Mouse (Mus musculus) CH12.LX (cell line): ENCODE measurements around the gene Arhgef6. TPM values are rescaled to one million over a fixed set of nuclear protein-coding genes. Genes with fewer than 3 reads are reported as not detected.

Source experiments
- DNase-seq: peaks from one replicate; pipeline ENCODE4 v3.0.0-alpha.2; 2013; ENCODE audit errors: extremely low read depth
- H3K27ac ChIP-seq: 2 replicates; pipeline ENCODE4 v1.5.1; 2012; ENCODE audit warnings: low read depth, mild to moderate bottlenecking, control low read depth, moderate library complexity; ENCODE audit not compliant: insufficient read depth
- H3K27me3 ChIP-seq: replicated peaks from 2 replicates; pipeline ENCODE3; 2012; ENCODE audit warnings: inconsistent platforms
- H3K36me3 ChIP-seq, 2 experiments: replicated peaks in 1 of 2; 2 replicates each; pipeline versions ENCODE3 to v1.6.1; 2012; ENCODE audit warnings: inconsistent platforms in 1 of 2, low read length in 1 of 2, mild to moderate bottlenecking in 1 of 2, mixed read lengths in 1 of 2, moderate library complexity in 1 of 2; ENCODE audit not compliant: control insufficient read depth in 1 of 2, insufficient read depth in 1 of 2
- H3K4me1 ChIP-seq, 2 experiments: 2 replicates each; pipeline ENCODE4 v1.6.1; 2012; ENCODE audit warnings: inconsistent platforms in 1 of 2, moderate library complexity in 1 of 2; ENCODE audit not compliant: insufficient read depth in 2 of 2, control insufficient read depth in 1 of 2
- H3K4me2 ChIP-seq: 2 replicates; pipeline ENCODE4 v1.6.1; 2012; ENCODE audit warnings: low read depth, mild to moderate bottlenecking, control low read depth; ENCODE audit not compliant: poor library complexity, insufficient read depth, severe bottlenecking
- H3K4me3 ChIP-seq, 3 experiments: fragments of 150-350 bp in 1 of 3; sonication (generic) in 1 of 3; replicated peaks in 1 of 3; 2 replicates each; pipeline versions ENCODE3 to v1.5.1; 2011 to 2012; ENCODE audit warnings: low read depth in 2 of 3, low read length in 2 of 3, mild to moderate bottlenecking in 2 of 3, moderate library complexity in 2 of 3, control low read depth in 1 of 3, improper control_type of control experiment in 1 of 3, inconsistent platforms in 1 of 3, mixed read lengths in 1 of 3; ENCODE audit not compliant: poor library complexity in 1 of 3
- H3K79me2 ChIP-seq: replicated peaks from 2 replicates; pipeline ENCODE4 v1.6.1; 2012; ENCODE audit warnings: mild to moderate bottlenecking, moderate library complexity; ENCODE audit not compliant: control insufficient read depth, poor library complexity, insufficient read depth, severe bottlenecking; ENCODE audit errors: extremely low read depth
- H3K9ac ChIP-seq: 2 replicates; pipeline ENCODE4 v1.6.1; 2012; ENCODE audit warnings: low read depth, mild to moderate bottlenecking, control low read depth, moderate library complexity; ENCODE audit not compliant: insufficient read depth
- H3K9me3 ChIP-seq: replicated peaks from 2 replicates; pipeline ENCODE3; 2012; ENCODE audit warnings: low read length, inconsistent platforms, mixed read lengths
- BHLHE40 ChIP-seq: IDR thresholded peaks from 2 replicates; pipeline ENCODE4 v1.6.1; 2011; ENCODE audit warnings: mild to moderate bottlenecking, low read depth, low read length, improper control_type of control experiment
- CHD1 ChIP-seq: IDR thresholded peaks from 2 replicates; pipeline ENCODE4 v1.6.1; 2012; ENCODE audit warnings: low read depth, low read length, improper control_type of control experiment, inconsistent platforms
- CHD2 ChIP-seq: IDR thresholded peaks from 2 replicates; pipeline ENCODE4 v1.6.1; 2011; ENCODE audit warnings: low read length, improper control_type of control experiment
- CTCF ChIP-seq, 2 experiments: IDR thresholded peaks in 1 of 2; conservative IDR thresholded peaks in 1 of 2; 2 replicates each; pipeline ENCODE4 v1.5.1; 2011 to 2012; ENCODE audit warnings: low read depth in 2 of 2, low read length in 2 of 2, improper control_type of control experiment in 1 of 2, inconsistent platforms in 1 of 2, mild to moderate bottlenecking in 1 of 2, moderate library complexity in 1 of 2
- ELF1 ChIP-seq: IDR thresholded peaks from 2 replicates; pipeline ENCODE4 v1.6.1; 2014; ENCODE audit warnings: low read depth, mild to moderate bottlenecking, inconsistent platforms, low read length, improper control_type of control experiment
- EP300 ChIP-seq: IDR thresholded peaks from 2 replicates; pipeline ENCODE4 v1.6.1; 2011; ENCODE audit warnings: low read length, improper control_type of control experiment
- GABPA ChIP-seq: IDR thresholded peaks from 2 replicates; pipeline ENCODE4 v1.6.1; 2012; ENCODE audit warnings: low read depth, low read length, improper control_type of control experiment, inconsistent platforms; ENCODE audit not compliant: insufficient replicate concordance
- HCFC1 ChIP-seq: IDR thresholded peaks from 2 replicates; pipeline ENCODE4 v1.6.1; 2012; ENCODE audit warnings: low read depth, mild to moderate bottlenecking, inconsistent platforms, low read length, improper control_type of control experiment
- IRF4 ChIP-seq: IDR thresholded peaks from 2 replicates; pipeline ENCODE4 v1.6.1; 2014; ENCODE audit warnings: low read depth, mild to moderate bottlenecking, inconsistent platforms, low read length, improper control_type of control experiment
- JUN ChIP-seq: IDR thresholded peaks from 2 replicates; pipeline ENCODE4 v1.6.1; 2011; ENCODE audit warnings: low read depth, mild to moderate bottlenecking, low read length, improper control_type of control experiment, moderate library complexity; ENCODE audit not compliant: insufficient read depth
- KAT2A ChIP-seq: IDR thresholded peaks from 2 replicates; pipeline ENCODE4 v1.6.1; 2012; ENCODE audit warnings: low read length, improper control_type of control experiment, inconsistent platforms; ENCODE audit not compliant: insufficient replicate concordance
- MAFK ChIP-seq: IDR thresholded peaks from 2 replicates; pipeline ENCODE4 v1.6.1; 2011; ENCODE audit warnings: low read length, improper control_type of control experiment; ENCODE audit not compliant: insufficient replicate concordance
- MAZ ChIP-seq: IDR thresholded peaks from 2 replicates; pipeline ENCODE4 v1.6.1; 2012; ENCODE audit warnings: low read depth, mild to moderate bottlenecking, inconsistent platforms, low read length, improper control_type of control experiment, moderate library complexity
- MEF2A ChIP-seq: IDR thresholded peaks from 2 replicates; pipeline ENCODE4 v1.6.1; 2014; ENCODE audit warnings: low read depth, mild to moderate bottlenecking, inconsistent platforms, low read length, improper control_type of control experiment, borderline replicate concordance
- MXI1 ChIP-seq: IDR thresholded peaks from 2 replicates; pipeline ENCODE4 v1.6.1; 2011; ENCODE audit warnings: mild to moderate bottlenecking, low read depth, low read length, improper control_type of control experiment
- MYC ChIP-seq: IDR thresholded peaks from 2 replicates; pipeline ENCODE4 v1.6.1; 2011; ENCODE audit warnings: low read depth, mild to moderate bottlenecking, improper control_type of control experiment, low read length
- NELFE ChIP-seq: IDR thresholded peaks from 2 replicates; pipeline ENCODE4 v1.6.1; 2011; ENCODE audit warnings: low read depth, low read length, improper control_type of control experiment
- NRF1 ChIP-seq: IDR thresholded peaks from 2 replicates; pipeline ENCODE4 v1.6.1; 2014; ENCODE audit warnings: low read depth, mild to moderate bottlenecking, inconsistent platforms, low read length, improper control_type of control experiment, moderate library complexity
- PAX5 ChIP-seq: IDR thresholded peaks from 2 replicates; pipeline ENCODE4 v1.6.1; 2012; ENCODE audit warnings: low read length, inconsistent platforms, mixed read lengths
- POLR2A ChIP-seq: IDR thresholded peaks from 2 replicates; pipeline ENCODE4 v1.6.1; 2011; ENCODE audit warnings: low read depth, mild to moderate bottlenecking, improper control_type of control experiment, low read length
- POLR2AphosphoS2 ChIP-seq: IDR thresholded peaks from 2 replicates; pipeline ENCODE4 v1.6.1; 2011; ENCODE audit warnings: low read depth, low read length, improper control_type of control experiment
- RAD21 ChIP-seq: IDR thresholded peaks from 2 replicates; pipeline ENCODE4 v1.6.1; 2011; ENCODE audit warnings: low read depth, mild to moderate bottlenecking, low read length, improper control_type of control experiment, moderate library complexity
- RCOR1 ChIP-seq: conservative IDR thresholded peaks from 2 replicates; pipeline ENCODE4 v1.6.1; 2012; ENCODE audit warnings: low read depth, mild to moderate bottlenecking, inconsistent platforms, low read length, improper control_type of control experiment
- SMC3 ChIP-seq: IDR thresholded peaks from 2 replicates; pipeline ENCODE4 v1.6.1; 2011; ENCODE audit warnings: low read depth, low read length, improper control_type of control experiment
- TBP ChIP-seq: conservative IDR thresholded peaks from 2 replicates; pipeline ENCODE4 v1.6.1; 2011; ENCODE audit warnings: low read depth, low read length, improper control_type of control experiment
- TCF12 ChIP-seq: IDR thresholded peaks from 2 replicates; pipeline ENCODE4 v1.6.1; 2014; ENCODE audit warnings: low read depth, mild to moderate bottlenecking, inconsistent platforms, low read length, improper control_type of control experiment
- UBTF ChIP-seq: IDR thresholded peaks from 2 replicates; pipeline ENCODE4 v1.6.1; 2012; ENCODE audit warnings: low read depth, mild to moderate bottlenecking, inconsistent platforms, low read length, improper control_type of control experiment, moderate library complexity
- USF1 ChIP-seq: IDR thresholded peaks from 2 replicates; pipeline ENCODE4 v1.6.1; 2014; ENCODE audit warnings: low read depth, mild to moderate bottlenecking, inconsistent platforms, low read length, improper control_type of control experiment
- ZC3H11A ChIP-seq: IDR thresholded peaks from 2 replicates; pipeline ENCODE4 v1.6.1; 2012; ENCODE audit warnings: low read depth, mild to moderate bottlenecking, inconsistent platforms, low read length, improper control_type of control experiment
- ZKSCAN1 ChIP-seq: IDR thresholded peaks from 2 replicates; pipeline ENCODE4 v1.6.1; 2012; ENCODE audit warnings: low read depth, inconsistent platforms, low read length, improper control_type of control experiment, borderline replicate concordance
- ZNF384 ChIP-seq: IDR thresholded peaks from 2 replicates; pipeline ENCODE4 v1.6.1; 2012; ENCODE audit warnings: low read depth, low read length, improper control_type of control experiment, inconsistent platforms
- dilution Hi-C: fragments of 300-500 bp; cut with MboI; formaldehyde crosslinking; loops from 2 replicates; pipeline ENCODE4 v1.14.3; 2020; ENCODE audit warnings: low sequenced_read_pairs; ENCODE audit not compliant: extremely low pct_unique_long_range_greater_than_20kb, extremely low pct_ligation_motif_present
- in situ Hi-C: fragments of 300-500 bp; cut with MboI; formaldehyde crosslinking; loops from 3 replicates; pipeline ENCODE4 v1.14.3; 2019; ENCODE audit warnings: low sequenced_read_pairs, low pct_ligation_motif_present, low pct_unique_long_range_greater_than_20kb, mixed read lengths
- polyA plus RNA-seq: library from polyadenylated mRNA; unstranded; fragments of >175 nt; gene quantifications from 2 replicates; pipeline ENCODE4 v1.2.1, GENCODE M21; 2012; ENCODE audit warnings: low read depth; ENCODE audit not compliant: insufficient read length
- total RNA-seq, 2 experiments: library from RNA; depleted of rRNA; stranded (reverse); fragments of 300-350 nt in 1 of 2; fragments of >200 nt in 1 of 2; gene quantifications; 2 replicates each; pipeline ENCODE4 v1.2.3; 2012 to 2014

The Arhgef6 gene
- total and polyA plus RNA-seq, 3 experiments, result 69.8 to 206 (median 162) TPM

DNA sequence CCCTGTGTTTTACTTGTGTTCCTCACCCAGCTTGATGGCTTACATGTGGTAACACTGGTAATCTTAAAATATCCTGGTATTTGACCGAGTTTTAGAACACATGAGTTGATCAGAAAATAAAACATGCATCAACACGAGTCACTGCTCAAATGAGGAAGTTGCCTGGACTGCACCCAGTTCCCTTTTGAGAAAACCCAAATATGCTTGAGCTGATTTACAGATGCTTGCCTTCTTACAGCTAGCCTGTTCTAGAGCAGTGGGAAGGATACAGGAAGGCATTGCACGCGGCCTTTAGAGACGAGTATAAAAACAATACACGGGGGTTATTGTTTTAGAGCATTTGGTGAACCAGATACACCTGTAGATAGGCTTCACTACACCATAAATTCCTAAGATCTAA is 31.8 kb downstream of the Arhgef6 start:
- H3K4me1 ChIP-seq, result peaks cover 8 to 60% of the 10 kb centered on the region in 2 experiments; a peak in 3 of 4 replicates
- H3K4me3 ChIP-seq, result no peak overlapping the region
- peaks cover 5 to 6% of the 10 kb centered on the region in 2 experiments for H3K36me3 ChIP-seq
- in situ Hi-C loops, result no loop called here
- dilution Hi-C loops, result no loop called here
- H3K9ac ChIP-seq, result 0 out of 2 replicates have a peak overlapping the region, but pooled peaks have one; percentile 19
- H3K27me3 ChIP-seq, result no peaks in the 10 kb centered on the region
- TF ChIP-seq BHLHE40 (peak; percentile 53), MEF2A (no peak), MYC (peak; percentile 80), ELF1 (peak; percentile 45; the same call in 1 of the 2 replicates), HCFC1 (no peak), IRF4 (peak; percentile 45; the same call in 1 of the 2 replicates)
- TF ChIP-seq, all 38 proteins: peak for 4
- peak; percentile 56 for DNase-seq
- Histone ChIP-seq H3K9me3 (no peaks in the 10 kb centered on the region), H3K4me2 (peak overlapping the region; percentile 29), H3K79me2 (peaks cover 50% of the 10 kb centered on the region), H3K27ac (peak overlapping the region; percentile 72)

DNA sequence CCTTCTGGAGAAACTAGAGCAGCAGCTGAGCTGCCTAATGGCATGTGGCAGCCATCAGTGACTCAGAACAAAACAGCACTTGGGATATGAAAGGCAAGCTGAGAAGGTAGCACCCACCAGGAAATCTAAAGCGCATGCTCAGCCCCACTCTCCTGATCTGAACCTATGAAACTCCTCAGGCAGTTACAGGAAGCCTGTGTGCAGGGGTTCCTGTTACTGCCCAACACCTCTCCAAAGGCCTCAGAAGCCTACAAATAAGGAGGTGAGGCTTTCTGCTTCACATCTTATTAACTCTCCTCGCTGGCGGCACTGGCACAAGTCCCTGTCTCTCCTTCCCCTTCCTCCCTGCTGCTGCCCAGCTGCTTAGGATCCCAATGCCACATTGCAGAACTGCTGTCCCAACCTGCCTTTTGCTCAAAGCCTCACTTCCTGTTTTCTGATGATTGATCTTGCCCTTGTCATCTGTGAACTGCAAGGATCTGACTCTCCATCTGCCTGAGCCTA is 33.7 kb downstream of the Arhgef6 start:
- Histone ChIP-seq H3K27ac (peak overlapping the region; percentile 98), H3K9ac (peak overlapping the region; percentile 19; the same call in 1 of the 2 replicates), H3K36me3 (peaks cover 9 to 17% of the 10 kb centered on the region in 2 experiments), H3K9me3 (no peaks in the 10 kb centered on the region), H3K27me3 (no peaks in the 10 kb centered on the region), H3K4me3 (peak overlapping the region; percentile 38 to 43 (median 42)), H3K4me1 (peaks cover 8 to 52% of the 10 kb centered on the region in 2 experiments; a peak in 3 of 4 replicates), H3K4me2 (peak overlapping the region; percentile 71), H3K79me2 (peaks cover 39% of the 10 kb centered on the region)
- in situ Hi-C loops, result no loop called here
- dilution Hi-C loops, result no loop called here
- peak; percentile 88 for DNase-seq
- no peak for TF ChIP-seq MAFK
- TF ChIP-seq MXI1, result peak; percentile 78; the same call in 1 of the 2 replicates
- TF ChIP-seq KAT2A, result no peak
- peak; percentile 42; the same call in 1 of the 2 replicates for TF ChIP-seq NELFE
- no peak for TF ChIP-seq CTCF (conservative IDR thresholded peaks at IDR 0.05 in 1 of 2, IDR thresholded peaks at IDR 0.05 in 1 of 2; ENCODE audit: low read depth in 2 of 2, low read length in 2 of 2)
- TF ChIP-seq ELF1, result peak; percentile 68
- TF ChIP-seq MAZ, result no peak
- TF ChIP-seq TBP, result peak; percentile 80; the same call in 1 of the 2 replicates
- TF ChIP-seq POLR2AphosphoS2, result no peak
- TF ChIP-seq RAD21, result no peak; the same call in 1 of the 2 replicates
- no peak for TF ChIP-seq USF1
- peak; percentile 85 for TF ChIP-seq IRF4
- no peak for TF ChIP-seq RCOR1
- no peak for TF ChIP-seq GABPA
- TF ChIP-seq MYC, result peak; percentile 93
- no peak for TF ChIP-seq ZNF384
- peak; percentile 60 for TF ChIP-seq POLR2A
- TF ChIP-seq JUN, result peak; percentile 65
- no peak for TF ChIP-seq PAX5
- TF ChIP-seq ZC3H11A, result no peak
- no peak for TF ChIP-seq ZKSCAN1
- TF ChIP-seq EP300, result peak; percentile 47
- peak; percentile 25; the same call in 1 of the 2 replicates for TF ChIP-seq HCFC1
- peak; percentile 77 for TF ChIP-seq BHLHE40
- TF ChIP-seq CHD2, result 0 out of 2 replicates have a peak, but pooled peaks have one; percentile 27
- peak; percentile 71; the same call in 1 of the 2 replicates for TF ChIP-seq TCF12
- TF ChIP-seq UBTF, result no peak
- no peak for TF ChIP-seq CHD1
- peak; percentile 85 for TF ChIP-seq NRF1
- TF ChIP-seq SMC3, result no peak
